Mouse (Mus musculus) hindbrain, embryonic 15.5 days (tissue): Measurements from ENCODE around the gene Tmem156. TPM values are rescaled to one million over a fixed set of nuclear protein-coding genes. Genes with fewer than 3 reads are reported as not detected.
"Not testable (repeated sequence)": the region's sequence is repeated elsewhere in the genome, so short reads cannot be mapped to it uniquely, and the experiment has no call there.

Experiments
- ATAC-seq: fragments of 200-750 bp; cut with Nextera tagmentation; 2 replicates; pipeline ENCODE4 v1.8.0; 2017; ENCODE audit warnings: low read depth, moderate number of reproducible peaks, moderate TSS enrichment; ENCODE audit not compliant: low FRiP score
- H3K27ac ChIP-seq: fragments of 300-500 bp; sonication (generic); replicated peaks from 2 replicates; pipeline ENCODE4 v1.5.1; 2015; ENCODE audit warnings: mild to moderate bottlenecking, inconsistent platforms
- H3K27me3 ChIP-seq: fragments of 300-500 bp; sonication (generic); 2 replicates; pipeline ENCODE4 v1.6.1; 2015; ENCODE audit warnings: control low read depth, inconsistent platforms
- H3K36me3 ChIP-seq: fragments of 300-500 bp; sonication (generic); 2 replicates; pipeline ENCODE4 v1.6.1; 2015; ENCODE audit warnings: control low read depth, inconsistent platforms
- H3K4me1 ChIP-seq: fragments of 300-500 bp; sonication (generic); replicated peaks from 2 replicates; pipeline ENCODE4 v1.6.1; 2015; ENCODE audit warnings: control low read depth, inconsistent platforms
- H3K4me2 ChIP-seq: fragments of 300-500 bp; sonication (generic); 2 replicates; pipeline ENCODE4 v1.6.1; 2015; ENCODE audit warnings: moderate library complexity, mild to moderate bottlenecking, inconsistent platforms
- H3K4me3 ChIP-seq: fragments of 300-500 bp; sonication (generic); 2 replicates; pipeline ENCODE4 v1.5.1; 2015; ENCODE audit warnings: mild to moderate bottlenecking, inconsistent platforms
- H3K9ac ChIP-seq: fragments of 300-500 bp; sonication (generic); 2 replicates; pipeline ENCODE4 v1.6.1; 2015; ENCODE audit warnings: inconsistent platforms
- H3K9me3 ChIP-seq: fragments of 300-500 bp; sonication (generic); 2 replicates; pipeline ENCODE4 v1.6.1; 2016; ENCODE audit warnings: control low read depth, inconsistent platforms
- WGBS: fragments of 180-500 bp; shearing (Covaris S2); methylation state at CpG from one replicate; pipeline ENCODE4 v1.1.7; 2015; 5-methylcytosine and 5-hydroxymethylcytosine counted together
- polyA plus RNA-seq: library from polyadenylated mRNA; unstranded; fragments of >200 nt; fragmentation: Nextera tagmentation; extraction: Ambion mirVana; gene quantifications from 2 replicates; pipeline ENCODE4 v1.2.1, GENCODE M21; 2015

Tmem156 gene
- polyA plus RNA-seq, 1 experiment from 2014 or later: not detected

- Histone ChIP-seq H3K9ac (no peak overlapping the region), H3K4me3 (no peak overlapping the region), H3K27ac (no peak overlapping the region), H3K4me2 (no peak overlapping the region), H3K4me1 (0 out of 2 replicates have a peak, but pooled peaks cover 2% of the 10 kb centered on the region), H3K27me3 (no peaks in the 10 kb centered on the region), H3K9me3 (no peaks in the 10 kb centered on the region), H3K36me3 (no peaks in the 10 kb centered on the region)
- no peak for ATAC-seq
- WGBS: 90% methylated on average over 6 of the region's 6 CpGs
Observed at GRCm38 (mm10) chr5:65113323-65113722, 21.4 kb upstream of the Tmem156 start.

DNA sequence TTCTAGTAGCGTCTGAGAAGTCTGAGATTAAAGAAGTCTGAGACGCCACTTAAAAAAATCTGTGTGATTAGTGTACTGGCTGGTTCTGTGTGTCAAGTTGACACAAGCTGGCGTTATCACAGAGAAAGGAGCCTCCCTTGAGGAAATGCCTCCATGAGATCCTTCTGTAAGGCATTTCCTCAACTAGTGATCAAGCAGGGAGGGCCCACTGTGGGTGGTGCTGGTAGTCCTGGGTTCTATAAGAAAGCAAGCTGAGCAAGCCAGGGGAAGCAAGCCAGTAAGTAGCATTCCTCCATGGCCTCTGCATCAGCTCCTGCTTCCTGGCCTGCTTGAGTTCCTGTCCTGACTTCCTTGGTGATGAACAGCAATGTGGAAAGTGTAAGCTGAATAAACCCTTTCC lies 20.3 kb upstream of the Tmem156 start:
- not testable (repeated sequence) for H3K36me3 ChIP-seq, ATAC-seq, H3K27me3 ChIP-seq, H3K27ac ChIP-seq, H3K9me3 ChIP-seq, H3K9ac ChIP-seq, H3K4me1 ChIP-seq, H3K4me2 ChIP-seq, H3K4me3 ChIP-seq
- 71% methylated on average over 3 of the region's 3 CpGs for WGBS

GRCm38 (mm10) chr5:65107773-65108432 lies 16.0 kb upstream of the Tmem156 start:
- H3K36me3 ChIP-seq: no peaks in the 10 kb centered on the region
- H3K4me3 ChIP-seq: peak overlapping the region; percentile 86
- H3K27me3 ChIP-seq: no peaks in the 10 kb centered on the region
- H3K4me1 ChIP-seq: peaks cover 11% of the 10 kb centered on the region; the same call in 1 of the 2 replicates
- 2% methylated on average over 41 of the region's 42 CpGs for WGBS
- H3K4me2 ChIP-seq: peak overlapping the region; percentile 82
- H3K27ac ChIP-seq: peak overlapping the region; percentile 76
- H3K9ac ChIP-seq: peak overlapping the region; percentile 77
- peak; percentile 59 for ATAC-seq
- H3K9me3 ChIP-seq: no peaks in the 10 kb centered on the region

GRCm38 (mm10) chr5:65106876-65107772 lies 15.2 kb upstream of the Tmem156 start, which contains the start of gene Klhl5:
Klhl5 (plus strand) TSS chr5:65107539.
- Histone ChIP-seq H3K27ac (peak within 1 kb of the TSS; percentile 76), H3K4me3 (peak within 1 kb of the TSS; percentile 86), H3K9me3 (no peaks in the 10 kb centered on the region), H3K4me2 (peak within 1 kb of the TSS; percentile 82), H3K36me3 (no peaks in the 10 kb centered on the region), H3K4me1 (peaks cover 11% of the 10 kb centered on the region; the same call in 1 of the 2 replicates), H3K9ac (peak within 1 kb of the TSS; percentile 77), H3K27me3 (no peaks in the 10 kb centered on the region)
- WGBS: 4% methylated on average over 52 of the region's 56 CpGs
- ATAC-seq: peak; percentile 94

DNA sequence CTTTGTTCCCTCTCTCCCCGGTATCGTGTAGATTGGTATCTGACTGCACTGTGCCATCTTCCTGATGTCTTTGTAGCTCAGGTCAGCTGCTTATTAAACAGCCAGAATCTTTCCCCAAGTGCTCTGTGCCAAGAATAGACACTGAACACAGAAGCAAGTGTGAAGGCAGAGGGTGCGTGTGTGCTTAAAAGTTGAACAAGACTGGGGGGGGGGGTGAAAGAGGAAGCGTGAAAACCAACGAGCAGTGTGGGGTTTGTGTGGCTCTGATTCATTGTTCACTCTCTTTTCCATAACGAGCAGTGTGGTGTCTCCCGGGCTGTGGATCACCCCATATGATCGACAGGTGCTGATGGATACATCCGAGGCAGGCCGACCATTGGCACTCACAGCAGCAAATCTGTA lies 10.7 kb upstream of the Tmem156 start:
- ATAC-seq: no peak
- H3K27me3 ChIP-seq: no peaks in the 10 kb centered on the region
- no peak overlapping the region for H3K4me3 ChIP-seq
- peaks cover 3% of the 10 kb centered on the region; the same call in 1 of the 2 replicates for H3K4me1 ChIP-seq
- H3K36me3 ChIP-seq: no peaks in the 10 kb centered on the region
- no peaks in the 10 kb centered on the region for H3K9me3 ChIP-seq
- WGBS: 57% methylated on average over 10 of the region's 10 CpGs
- H3K27ac ChIP-seq: no peak overlapping the region
- H3K4me2 ChIP-seq: no peak overlapping the region
- no peak overlapping the region for H3K9ac ChIP-seq

- H3K9ac ChIP-seq: no peak overlapping the region
- no peaks in the 10 kb centered on the region for H3K9me3 ChIP-seq
- no peak overlapping the region for H3K27ac ChIP-seq
- no peak for ATAC-seq
- no peaks in the 10 kb centered on the region for H3K27me3 ChIP-seq
- no peaks in the 10 kb centered on the region for H3K36me3 ChIP-seq
- no peak overlapping the region for H3K4me2 ChIP-seq
- peaks cover 3% of the 10 kb centered on the region; the same call in 1 of the 2 replicates for H3K4me1 ChIP-seq
- 75% methylated on average over 3 of the region's 3 CpGs for WGBS
- H3K4me3 ChIP-seq: no peak overlapping the region
Observed at GRCm38 (mm10) chr5:65102026-65102640, 10.2 kb upstream of the Tmem156 start.

DNA sequence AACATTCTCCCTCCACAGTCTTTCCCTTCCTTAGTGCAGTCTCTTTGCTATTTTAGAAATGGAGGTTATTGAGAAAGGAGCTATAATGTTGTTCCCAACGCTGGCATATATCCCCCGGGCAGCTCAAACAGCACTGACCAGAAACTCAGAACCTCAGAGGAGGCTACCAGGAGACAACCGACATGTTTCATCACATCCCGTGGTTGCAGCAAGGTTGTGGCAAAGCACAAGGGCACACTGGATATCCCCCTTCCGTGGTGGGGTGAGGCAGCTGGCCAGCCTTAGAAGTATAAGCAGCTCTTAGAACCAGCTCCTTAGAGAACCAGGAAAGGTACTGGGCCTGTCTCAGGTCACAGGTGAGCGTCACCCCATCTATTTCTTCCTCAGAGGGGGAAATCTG lies 9.7 kb upstream of the Tmem156 start:
- H3K27ac ChIP-seq: no peak overlapping the region
- no peak for ATAC-seq
- WGBS: 91% methylated on average over 6 of the region's 6 CpGs

DNA sequence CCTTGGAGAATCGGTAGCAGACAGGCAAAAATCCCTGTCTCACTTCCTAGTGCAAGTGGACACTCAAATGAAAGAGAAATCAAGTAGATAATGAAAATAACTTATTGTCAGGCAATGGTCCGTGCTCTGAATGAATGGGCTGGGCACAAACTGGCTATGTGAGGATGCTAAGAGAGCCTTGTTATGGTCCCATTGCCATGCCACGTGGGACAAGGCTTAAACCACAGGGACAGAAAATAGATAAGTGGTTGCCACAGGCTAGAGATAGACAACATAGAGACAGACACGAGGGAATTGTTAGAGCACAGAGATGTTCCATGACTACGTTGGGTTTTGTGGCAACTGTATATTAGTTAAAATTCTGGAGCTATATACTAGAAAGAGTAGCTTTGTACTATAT lies 9.3 kb upstream of the Tmem156 start:
- H3K4me2 ChIP-seq: no peak overlapping the region
- no peaks in the 10 kb centered on the region for H3K27me3 ChIP-seq
- no peaks in the 10 kb centered on the region for H3K36me3 ChIP-seq
- no peaks in the 10 kb centered on the region for H3K4me1 ChIP-seq
- no peaks in the 10 kb centered on the region for H3K9me3 ChIP-seq
- no peak overlapping the region for H3K4me3 ChIP-seq
- no peak overlapping the region for H3K9ac ChIP-seq
- ATAC-seq: no peak
- H3K27ac ChIP-seq: no peak overlapping the region
- 82% methylated on average over 5 of the region's 5 CpGs for WGBS

More for the DNA sequence above, 9.7 kb upstream of the Tmem156 start:
- no peaks in the 10 kb centered on the region for H3K36me3 ChIP-seq
- no peaks in the 10 kb centered on the region for H3K9me3 ChIP-seq
- H3K9ac ChIP-seq: no peak overlapping the region
- no peak overlapping the region for H3K4me2 ChIP-seq
- no peaks in the 10 kb centered on the region for H3K4me1 ChIP-seq
- no peaks in the 10 kb centered on the region for H3K27me3 ChIP-seq
- H3K4me3 ChIP-seq: no peak overlapping the region

- no peak for ATAC-seq
Observed at GRCm38 (mm10) chr5:65100002-65100401, 8.1 kb upstream of the Tmem156 start.

GRCm38 (mm10) chr5:65097457-65097856 lies 5.5 kb upstream of the Tmem156 start:
- no peaks in the 10 kb centered on the region for H3K27me3 ChIP-seq
- H3K9me3 ChIP-seq: no peaks in the 10 kb centered on the region
- H3K4me3 ChIP-seq: no peak overlapping the region
- H3K27ac ChIP-seq: no peak overlapping the region
- H3K4me1 ChIP-seq: no peaks in the 10 kb centered on the region
- WGBS: 87% methylated on average over 5 of the region's 5 CpGs
- no peaks in the 10 kb centered on the region for H3K36me3 ChIP-seq
- H3K9ac ChIP-seq: no peak overlapping the region
- no peak overlapping the region for H3K4me2 ChIP-seq
- no peak for ATAC-seq

More at GRCm38 (mm10) chr5:65100002-65100401, 8.1 kb upstream of the Tmem156 start:
- Histone ChIP-seq H3K27ac (no peak overlapping the region), H3K9ac (no peak overlapping the region), H3K9me3 (no peaks in the 10 kb centered on the region), H3K36me3 (no peaks in the 10 kb centered on the region), H3K27me3 (no peaks in the 10 kb centered on the region), H3K4me3 (no peak overlapping the region), H3K4me2 (no peak overlapping the region), H3K4me1 (no peaks in the 10 kb centered on the region)
- 62% methylated on average over 11 of the region's 11 CpGs for WGBS

GRCm38 (mm10) chr5:65096805-65097204 lies 4.9 kb upstream of the Tmem156 start:
- no peaks in the 10 kb centered on the region for H3K36me3 ChIP-seq
- no peak overlapping the region for H3K27ac ChIP-seq
- ATAC-seq: no peak
- H3K27me3 ChIP-seq: no peaks in the 10 kb centered on the region
- no peak overlapping the region for H3K9ac ChIP-seq
- WGBS: 80% methylated on average over 3 of the region's 3 CpGs
- H3K4me2 ChIP-seq: no peak overlapping the region
- H3K4me3 ChIP-seq: no peak overlapping the region
- no peaks in the 10 kb centered on the region for H3K9me3 ChIP-seq
- no peaks in the 10 kb centered on the region for H3K4me1 ChIP-seq

GRCm38 (mm10) chr5:65096082-65096481 lies 4.2 kb upstream of the Tmem156 start:
- Histone ChIP-seq H3K27ac (no peak overlapping the region), H3K4me3 (no peak overlapping the region), H3K36me3 (no peaks in the 10 kb centered on the region), H3K4me2 (no peak overlapping the region), H3K9ac (no peak overlapping the region), H3K9me3 (no peaks in the 10 kb centered on the region), H3K4me1 (no peaks in the 10 kb centered on the region), H3K27me3 (no peaks in the 10 kb centered on the region)
- WGBS: 87% methylated on average over 3 of the region's 3 CpGs
- no peak for ATAC-seq
